Comparison of ENCODE assay signal across 15 mouse cellular contexts in genomic region chr2:102981446-102982314, GRCm38 (mm10).
DNase-seq lines count a peak whose midpoint lies in the region; ATAC-seq and TF ChIP-seq lines count a peak whose summit lies in the region.
"Had no signal": no experiment of that assay in that cellular context is flagged by ENCODE, and none has a peak within 500 bp of the region (broad histone marks: within the 10 kb centered on the region; RNA-seq: fewer than 3 reads in every experiment).

No protein-coding gene starts in this region.

- no peaks in the 10 kb centered on the region for H3K27me3 ChIP-seq in lung, postnatal 0 days (replicated peaks; ENCODE audit: insufficient read depth, low read length)
- H3K27me3 ChIP-seq in splenic B cell, adult 2 months (ENCODE audit: control insufficient read depth, insufficient read depth, low read length, poor library complexity, severe bottlenecking): no peaks in the 10 kb centered on the region
- H3K27me3 ChIP-seq in thymus, adult 2 months (ENCODE audit: control insufficient read depth, insufficient read depth, low read length): no peaks in the 10 kb centered on the region
- H3K27me3 ChIP-seq: midbrain, embryonic 13.5 days; neural tube, embryonic 13.5 days had no signal

- H3K27ac ChIP-seq in lung, postnatal 0 days (ENCODE audit: low read length): no peak overlapping the region
- H3K27ac ChIP-seq in embryonic fibroblast, embryonic 13.5 days (ENCODE audit: insufficient read depth, low read length): peak overlapping the region; percentile 58; the same call in 1 of the 2 replicates
- no peak overlapping the region for H3K27ac ChIP-seq in thymus, adult 2 months (ENCODE audit: control insufficient read depth, insufficient read depth, low read length)
- H3K27ac ChIP-seq: midbrain, embryonic 13.5 days; neural tube, embryonic 13.5 days had no signal

- no peak overlapping the region for H3K4me3 ChIP-seq in lung, postnatal 0 days (ENCODE audit: low read depth, low read length)
- no peak overlapping the region for H3K4me3 ChIP-seq in lung, adult 2 months (replicated peaks; ENCODE audit: extremely low read depth, low read depth, low read length)
- H3K4me3 ChIP-seq in embryonic fibroblast, embryonic 13.5 days (ENCODE audit: insufficient read depth, low read length): no peak overlapping the region
- no peak overlapping the region for H3K4me3 ChIP-seq in thymus, adult 2 months (ENCODE audit: control insufficient read depth, insufficient read depth, low read length)
- H3K4me3 ChIP-seq: midbrain, embryonic 13.5 days; neural tube, embryonic 13.5 days had no signal

- no peak for TF ChIP-seq EP300 in lung, postnatal 0 days (IDR thresholded peaks at IDR 0.05)

- no peak overlapping the region for H3K4me2 ChIP-seq in lung, postnatal 0 days (replicated peaks; ENCODE audit: low read depth, low read length)
- H3K4me2 ChIP-seq: liver, embryonic 11.5 days; midbrain, embryonic 13.5 days; neural tube, embryonic 13.5 days had no signal

- H3K9me3 ChIP-seq in lung, postnatal 0 days (ENCODE audit: low read length): no peaks in the 10 kb centered on the region
- H3K9me3 ChIP-seq: neural tube, embryonic 13.5 days had no signal

- H3K36me3 ChIP-seq in lung, postnatal 0 days (ENCODE audit: insufficient read depth, low read length): no peaks in the 10 kb centered on the region
- H3K36me3 ChIP-seq in splenic B cell, adult 2 months (ENCODE audit: control insufficient read depth, insufficient read depth, low read length, poor library complexity, severe bottlenecking): no peaks in the 10 kb centered on the region
- H3K36me3 ChIP-seq in thymus, adult 2 months (ENCODE audit: control insufficient read depth, insufficient read depth, low read length): no peaks in the 10 kb centered on the region
- H3K36me3 ChIP-seq: midbrain, embryonic 13.5 days; neural tube, embryonic 13.5 days had no signal

- TF ChIP-seq CTCF in lung, postnatal 0 days (IDR thresholded peaks at IDR 0.05): peak; percentile 38
- no peak for TF ChIP-seq CTCF in lung, adult 2 months (IDR thresholded peaks at IDR 0.05; ENCODE audit: insufficient read depth, low read length)
- TF ChIP-seq CTCF in embryonic fibroblast, embryonic 13.5 days (IDR thresholded peaks at IDR 0.05; ENCODE audit: borderline replicate concordance, insufficient read depth, low read length): no peak
- TF ChIP-seq CTCF in thymus, adult 2 months (IDR thresholded peaks at IDR 0.05; ENCODE audit: borderline replicate concordance, control insufficient read depth, extremely low read depth, insufficient read depth, low read length, poor library complexity): no peak

- WGBS in lung, postnatal 0 days: 85% methylated on average over 8 of the region's 8 CpGs
- 85% methylated on average over 8 of the region's 8 CpGs for WGBS in lung, adult 2 months
- WGBS in thymus, adult 2 months: 91% methylated on average over 8 of the region's 8 CpGs

- no peak for TF ChIP-seq POLR2A in lung, adult 2 months (IDR thresholded peaks at IDR 0.05; ENCODE audit: borderline replicate concordance, extremely low read depth, low read depth, low read length)
- no peak for TF ChIP-seq POLR2A in embryonic fibroblast, embryonic 13.5 days (IDR thresholded peaks at IDR 0.05; ENCODE audit: low read depth, low read length)
- TF ChIP-seq POLR2A in thymus, adult 2 months (IDR thresholded peaks at IDR 0.05; ENCODE audit: control insufficient read depth, extremely low read depth, insufficient read depth, low read length, poor library complexity): no peak

- no peak for ATAC-seq in lung, postnatal 0 days
- peak; percentile 90 for ATAC-seq in CD4-positive, CD25-positive, alpha-beta regulatory T cell, adult 4 months
- ATAC-seq: hindbrain, embryonic 16.5 days; midbrain, embryonic 13.5 days had no signal

- no peak for DNase-seq in lung, postnatal 0 days (ENCODE audit: low spot score)
- no peak for DNase-seq in lung, adult 2 months
- peak; percentile 69 for DNase-seq in splenic B cell, adult 2 months (ENCODE audit: low read depth, low spot score)
- DNase-seq in adrenal gland, postnatal 36 days: no peak
- no peak for DNase-seq in thymus, adult 2 months
- DNase-seq: cerebellum, adult 9-11 months; layer of hippocampus, adult 9-11 months; right cerebral cortex, adult 18-20 months; thymus, postnatal 14 days had no signal

- no peaks in the 10 kb centered on the region for H3K4me1 ChIP-seq in lung, postnatal 0 days (ENCODE audit: insufficient read depth, low read depth, low read length)
- H3K4me1 ChIP-seq in lung, adult 2 months (ENCODE audit: control insufficient read depth, insufficient read depth, low read length): no peaks in the 10 kb centered on the region
- H3K4me1 ChIP-seq in embryonic fibroblast, embryonic 13.5 days (ENCODE audit: control insufficient read depth, insufficient read depth, low read length): no peaks in the 10 kb centered on the region
- peaks cover 3% of the 10 kb centered on the region for H3K4me1 ChIP-seq in thymus, adult 2 months (replicated peaks; ENCODE audit: control insufficient read depth, insufficient read depth, low read length)
- H3K4me1 ChIP-seq: midbrain, embryonic 13.5 days; neural tube, embryonic 13.5 days had no signal

- H3K9ac ChIP-seq in lung, postnatal 0 days (replicated peaks; ENCODE audit: low read depth): no peak overlapping the region
- H3K9ac ChIP-seq: midbrain, embryonic 13.5 days; neural tube, embryonic 13.5 days had no signal
